Mouse (Mus musculus): ENCODE measurements at regions not wholly inside any gene's neighbourhood (a gene's known extent, or its start where the extent isn't known, plus 50 kb on each side); places are given as distances from the start of the nearest gene placed in this dataset.

DNA sequence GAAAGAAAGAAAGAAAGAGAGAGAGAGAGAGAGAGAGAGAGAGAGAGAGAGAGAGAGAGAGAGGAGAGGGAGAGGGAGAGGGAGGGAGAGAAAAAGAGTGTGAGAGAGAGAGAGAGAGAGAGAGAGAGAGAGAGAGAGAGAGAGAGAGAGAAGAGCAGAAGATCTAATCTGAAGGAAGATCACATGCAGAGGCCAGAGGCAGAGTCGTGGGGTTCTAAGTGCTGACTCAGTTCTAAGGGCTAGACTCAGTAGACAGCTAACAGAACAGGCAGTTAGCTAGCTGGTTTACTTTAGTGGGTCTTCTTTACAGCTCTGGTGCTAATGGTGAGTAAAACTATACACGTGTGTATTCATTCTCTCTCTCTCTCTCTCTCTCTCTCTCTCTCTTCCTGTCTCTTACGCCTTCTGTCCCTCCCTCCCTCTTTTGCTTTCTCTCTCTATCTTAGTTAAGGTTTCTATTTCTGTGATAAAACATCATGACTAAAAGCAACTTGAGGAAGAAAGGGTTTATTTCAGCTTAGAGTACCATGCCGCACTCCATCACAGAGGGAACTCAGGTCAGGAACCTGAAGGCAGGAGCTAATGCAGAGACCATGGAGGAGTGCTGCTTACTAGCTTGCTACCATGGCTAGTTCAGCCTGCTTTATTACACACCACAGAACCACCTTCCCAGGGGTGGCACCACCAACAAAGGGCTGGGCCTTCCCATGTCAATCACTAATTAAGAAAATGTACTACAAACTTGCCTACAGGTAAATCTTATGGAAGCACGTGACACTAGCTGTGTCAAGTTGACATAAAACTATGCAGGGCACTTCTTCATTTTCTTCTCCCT lies 142.8 kb upstream of the Jun start:
- no peak for TF ChIP-seq CTCF (IDR thresholded peaks at IDR 0.05; ENCODE audit: control insufficient read depth, insufficient read depth, insufficient read length)
- no peak for TF ChIP-seq MYOD1 (IDR thresholded peaks at IDR 0.05; ENCODE audit: control insufficient read depth, insufficient read length, low read depth)
- TF ChIP-seq MAX (IDR thresholded peaks at IDR 0.05) = no peak
- TF ChIP-seq MYOG (IDR thresholded peaks at IDR 0.05; ENCODE audit: control insufficient read depth, extremely low read depth, insufficient read length) = no peak
